Mouse (Mus musculus) heart, embryonic 13.5 days (tissue): Measurements from ENCODE around the gene Isyna1. TPM values are rescaled to one million over a fixed set of nuclear protein-coding genes. Genes with fewer than 3 reads are reported as not detected.

ENCODE experiments used
- ATAC-seq: fragments of 200-750 bp; cut with Nextera tagmentation; 2 replicates; pipeline ENCODE4 v1.8.0; 2017; ENCODE audit warnings: moderate TSS enrichment; ENCODE audit not compliant: insufficient number of reproducible peaks, low FRiP score, low TSS enrichment; ENCODE audit errors: extremely low read depth
- H3K27ac ChIP-seq: fragments of 300-500 bp; sonication (generic); replicated peaks from 2 replicates; pipeline ENCODE4 v1.5.1; 2015; ENCODE audit warnings: moderate library complexity, mild to moderate bottlenecking, inconsistent platforms
- H3K27me3 ChIP-seq: fragments of 300-500 bp; sonication (generic); replicated peaks from 2 replicates; pipeline ENCODE4 v1.6.1; 2015; ENCODE audit warnings: mild to moderate bottlenecking, inconsistent platforms
- H3K36me3 ChIP-seq: fragments of 300-500 bp; sonication (generic); 2 replicates; pipeline ENCODE4 v1.6.1; 2015; ENCODE audit warnings: mild to moderate bottlenecking, inconsistent platforms
- H3K4me1 ChIP-seq: fragments of 300-500 bp; sonication (generic); 2 replicates; pipeline ENCODE4 v1.6.1; 2015; ENCODE audit warnings: inconsistent platforms
- H3K4me2 ChIP-seq: fragments of 300-500 bp; sonication (generic); 2 replicates; pipeline ENCODE4 v1.6.1; 2015; ENCODE audit warnings: inconsistent platforms, mild to moderate bottlenecking, moderate library complexity
- H3K4me3 ChIP-seq: fragments of 300-500 bp; sonication (generic); 2 replicates; pipeline ENCODE4 v1.5.1; 2015; ENCODE audit warnings: moderate library complexity, mild to moderate bottlenecking, inconsistent platforms
- H3K9ac ChIP-seq: fragments of 300-500 bp; sonication (generic); 2 replicates; pipeline ENCODE4 v1.6.1; 2015; ENCODE audit warnings: inconsistent platforms, mild to moderate bottlenecking, moderate library complexity
- H3K9me3 ChIP-seq: fragments of 300-500 bp; sonication (generic); 2 replicates; pipeline ENCODE4 v1.6.1; 2016; ENCODE audit warnings: inconsistent platforms
- WGBS: fragments of 180-500 bp; shearing (Covaris S2); methylation state at CpG from one replicate; pipeline ENCODE4 v1.1.7; 2015; ENCODE audit warnings: mixed read lengths; 5-methylcytosine and 5-hydroxymethylcytosine counted together
- polyA plus RNA-seq: library from polyadenylated mRNA; unstranded; fragments of >200 nt; fragmentation: Nextera tagmentation; extraction: Ambion mirVana; gene quantifications from 2 replicates; pipeline ENCODE4 v1.2.1, GENCODE M21; 2015

The Isyna1 gene
- polyA plus RNA-seq, 1 experiment from 2014 or later = 135 TPM

DNA sequence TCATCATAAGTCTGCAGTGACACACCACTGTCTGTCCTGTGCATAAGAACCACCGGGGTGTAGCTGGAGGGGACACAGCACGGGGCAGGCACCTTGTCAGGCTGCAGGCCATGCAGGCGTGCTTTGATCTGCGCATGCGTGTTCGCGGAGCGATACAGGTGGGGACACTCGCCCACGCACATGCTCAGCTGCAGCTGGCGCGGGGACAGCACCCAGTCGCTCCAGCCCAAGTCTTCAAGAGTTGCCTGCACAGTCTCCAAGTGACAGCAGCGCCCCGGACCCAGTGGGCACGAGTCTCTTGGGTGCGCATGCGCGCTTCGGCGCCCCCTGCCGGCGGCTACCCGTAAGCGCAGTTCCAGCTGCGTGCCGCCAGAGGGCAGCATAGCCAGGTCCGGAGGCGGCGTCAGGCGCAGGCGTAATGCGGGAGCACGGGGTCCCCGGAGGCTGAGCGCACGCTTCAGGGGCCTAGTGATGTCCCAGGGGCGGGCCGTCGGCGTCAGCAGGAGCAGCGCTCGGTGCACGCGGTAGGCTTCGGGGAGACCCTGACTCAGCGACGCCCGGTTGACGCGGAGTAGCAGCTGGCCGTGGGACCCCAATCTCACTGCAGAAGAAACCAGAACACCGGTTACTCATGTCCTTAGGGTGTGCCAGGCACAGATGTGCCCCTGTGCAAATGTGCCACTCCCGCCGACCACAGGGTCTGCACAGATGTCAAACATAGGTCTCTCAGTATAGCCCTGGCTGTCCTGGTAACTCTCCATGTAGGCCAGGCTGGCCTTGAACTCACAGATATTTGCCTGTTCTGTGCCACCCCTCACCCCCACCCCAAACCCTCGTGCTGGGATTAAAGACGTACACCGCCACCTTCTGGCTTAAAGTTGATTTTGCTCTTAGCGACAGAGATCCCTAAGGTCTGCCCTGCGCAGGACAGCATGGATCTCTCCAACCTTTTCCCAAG lies 35.7 kb downstream of the Isyna1 start:
- peak overlapping the region; percentile 79 for H3K9ac ChIP-seq
- 2% methylated on average over 60 of the region's 60 CpGs for WGBS
- peaks cover 49% of the 10 kb centered on the region for H3K4me1 ChIP-seq
- peak; percentile 77 for ATAC-seq
- H3K4me3 ChIP-seq = peak overlapping the region; percentile 55
- H3K4me2 ChIP-seq = peak overlapping the region; percentile 73
- peak overlapping the region; percentile 67 for H3K27ac ChIP-seq
- H3K36me3 ChIP-seq = no peaks in the 10 kb centered on the region
- H3K9me3 ChIP-seq = no peaks in the 10 kb centered on the region
- H3K27me3 ChIP-seq = peaks cover 14% of the 10 kb centered on the region

DNA sequence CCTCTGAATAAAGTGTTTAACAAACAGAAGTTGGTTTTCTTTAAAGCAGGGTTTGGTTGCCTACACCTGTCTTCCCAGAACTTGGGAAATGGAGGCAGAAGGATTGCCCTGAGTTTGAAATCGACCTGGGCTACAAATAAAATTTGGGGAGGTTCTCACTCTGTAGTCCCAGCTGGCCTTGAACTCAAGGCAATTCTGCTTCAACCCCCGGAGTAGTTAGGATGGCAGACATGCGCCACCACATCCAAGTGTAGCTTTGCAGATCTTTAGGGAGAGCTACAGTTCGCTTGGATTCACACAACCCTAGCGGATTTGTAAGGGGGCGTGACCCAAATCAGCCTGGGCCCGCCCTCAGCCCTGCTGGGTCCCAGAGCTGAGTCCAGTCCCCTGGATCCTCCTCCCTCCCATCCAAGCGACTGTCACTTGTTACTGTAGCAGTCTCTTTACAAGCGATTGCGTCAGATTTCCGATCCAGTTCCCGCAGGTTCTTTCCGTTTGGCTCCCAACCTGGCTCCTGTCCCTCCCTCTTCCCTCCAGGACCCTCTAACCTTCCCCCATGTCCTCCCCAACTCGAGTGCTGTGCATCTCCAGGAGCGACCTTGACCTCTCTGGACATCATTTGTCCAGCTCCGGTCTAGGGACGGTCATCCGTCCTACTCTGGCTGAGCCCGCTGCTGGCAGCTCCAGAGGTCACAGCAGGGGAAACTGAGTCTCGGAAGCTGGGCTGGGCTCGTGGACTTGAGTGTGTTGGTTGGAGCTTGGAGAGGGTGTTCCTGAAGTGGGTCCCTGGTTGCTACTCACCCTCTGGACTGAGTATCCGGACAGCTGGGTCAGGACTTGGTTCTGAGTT lies 36.6 kb downstream of the Isyna1 start:
- Histone ChIP-seq H3K9ac (peak overlapping the region; percentile 79), H3K27ac (peak overlapping the region; percentile 67), H3K27me3 (peaks cover 14% of the 10 kb centered on the region), H3K4me1 (peaks cover 54% of the 10 kb centered on the region), H3K36me3 (no peaks in the 10 kb centered on the region), H3K4me2 (peak overlapping the region; percentile 73), H3K4me3 (peak overlapping the region; percentile 55), H3K9me3 (no peaks in the 10 kb centered on the region)
- 13% methylated on average over 22 of the region's 22 CpGs for WGBS
- ATAC-seq = no peak

DNA sequence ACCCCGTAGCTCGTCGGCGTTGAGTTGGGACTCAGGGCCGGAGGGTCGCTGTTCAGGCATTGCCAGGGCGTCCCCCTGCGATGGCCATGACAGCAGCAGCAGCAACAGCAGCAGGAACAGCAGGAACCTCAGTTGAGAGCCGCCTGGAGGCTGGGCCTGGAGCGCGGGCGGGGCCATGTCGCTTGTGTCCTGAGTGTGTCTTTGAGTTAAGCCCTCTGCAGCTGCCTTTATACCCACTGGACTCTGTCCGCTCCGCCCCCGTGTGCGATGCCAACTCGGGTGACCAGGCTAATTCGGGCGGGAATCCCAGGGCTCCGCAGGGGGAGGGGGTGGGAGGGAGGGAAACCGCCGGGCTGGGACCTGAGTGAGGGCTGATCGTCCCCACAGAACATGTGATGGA lies 37.3 kb downstream of the Isyna1 start:
- Histone ChIP-seq H3K4me1 (peaks cover 54% of the 10 kb centered on the region), H3K27me3 (peaks cover 14% of the 10 kb centered on the region), H3K27ac (peak overlapping the region; percentile 67; the same call in 1 of the 2 replicates), H3K36me3 (no peaks in the 10 kb centered on the region), H3K9me3 (no peaks in the 10 kb centered on the region), H3K4me3 (peak overlapping the region; percentile 55), H3K4me2 (peak overlapping the region; percentile 73), H3K9ac (peak overlapping the region; percentile 79)
- WGBS = 20% methylated on average over 17 of the region's 24 CpGs
- ATAC-seq = no peak

DNA sequence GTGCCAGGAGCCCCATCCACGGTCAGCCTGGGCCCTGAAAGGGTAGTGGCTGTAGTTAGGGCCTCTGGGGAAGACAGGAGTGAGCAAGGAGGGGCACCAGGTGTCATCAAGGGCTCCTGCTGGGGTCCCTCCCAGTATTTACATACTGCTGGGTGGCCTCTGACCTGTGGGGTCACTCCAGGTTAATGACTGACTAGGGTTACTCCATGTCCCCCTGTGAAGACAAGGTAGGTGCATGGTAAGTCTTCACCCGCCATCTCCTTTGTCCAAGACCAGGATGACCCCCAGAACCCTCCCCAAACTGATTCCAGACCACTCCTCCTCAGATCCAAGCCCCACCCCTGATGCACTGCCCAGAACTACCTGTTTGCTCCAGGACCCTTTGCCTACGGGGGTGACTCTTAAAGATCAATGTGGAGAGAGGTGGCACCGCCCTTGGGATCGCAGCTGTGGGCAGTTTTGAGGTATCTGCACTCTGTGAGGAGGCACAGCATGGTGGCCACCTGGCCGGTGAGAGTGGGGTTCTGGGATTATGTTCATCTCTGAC lies 38.2 kb downstream of the Isyna1 start, which contains the start of gene Gdf15:
Gene Gdf15, minus strand, starts transcription at position 111 of the 547 bp plus-strand sequence.
- 82% methylated on average over 6 of the region's 6 CpGs for WGBS
- Histone ChIP-seq H3K9ac (peak within 1 kb of the TSS; percentile 79), H3K4me3 (peak within 1 kb of the TSS; percentile 55), H3K9me3 (no peaks in the 10 kb centered on the region), H3K4me2 (peak within 1 kb of the TSS; percentile 73), H3K36me3 (no peaks in the 10 kb centered on the region), H3K4me1 (peaks cover 60% of the 10 kb centered on the region), H3K27ac (peak within 1 kb of the TSS; percentile 67; the same call in 1 of the 2 replicates), H3K27me3 (peaks cover 14% of the 10 kb centered on the region)
- no peak for ATAC-seq

DNA sequence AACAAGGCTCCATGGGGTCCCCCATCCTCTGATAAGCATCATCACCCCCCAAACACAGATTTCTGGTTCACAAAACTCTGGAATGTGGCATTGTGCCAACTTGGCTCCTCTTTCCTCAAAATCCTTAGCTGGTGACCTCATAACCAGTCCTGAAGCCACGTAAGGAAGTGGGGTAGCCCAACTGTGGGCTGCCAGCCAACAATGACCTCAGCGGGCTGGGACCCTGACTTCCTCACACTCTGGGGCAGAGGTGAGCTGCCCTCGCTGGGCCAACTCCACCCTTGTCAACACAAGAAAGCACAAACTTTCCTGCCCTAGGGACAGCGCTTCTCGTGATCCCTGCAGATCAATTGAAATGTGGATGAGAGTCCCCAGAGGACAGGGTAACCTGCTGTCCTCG lies 39.9 kb downstream of the Isyna1 start:
- Histone ChIP-seq H3K27ac (peak overlapping the region; percentile 67), H3K9me3 (no peaks in the 10 kb centered on the region), H3K4me2 (0 out of 2 replicates have a peak overlapping the region, but pooled peaks have one; percentile 3), H3K4me1 (peaks cover 69% of the 10 kb centered on the region), H3K36me3 (no peaks in the 10 kb centered on the region), H3K4me3 (no peak overlapping the region), H3K9ac (0 out of 2 replicates have a peak overlapping the region, but pooled peaks have one; percentile 45), H3K27me3 (peaks cover 14% of the 10 kb centered on the region)
- 25% methylated on average over 6 of the region's 6 CpGs for WGBS
- ATAC-seq = no peak

DNA sequence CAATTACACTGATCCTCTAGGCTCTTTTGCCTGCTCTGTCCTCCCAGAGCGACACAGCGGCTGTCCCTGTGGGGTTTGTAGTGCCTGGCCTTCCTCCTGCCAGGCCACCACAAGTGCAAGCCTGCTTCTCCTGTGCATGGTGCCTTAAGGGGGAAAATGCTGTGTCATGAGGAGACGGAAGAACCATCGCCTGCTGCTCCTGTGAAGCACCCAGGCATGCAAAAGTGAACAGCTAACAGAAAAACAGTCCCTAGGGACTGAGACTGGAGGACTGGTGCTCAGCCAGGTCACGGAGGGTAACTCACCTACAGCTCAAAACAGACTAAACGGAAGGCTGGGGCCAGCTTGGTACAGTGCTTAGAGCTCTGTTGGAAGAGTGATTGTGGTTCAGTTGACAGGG lies 41.4 kb downstream of the Isyna1 start:
- Histone ChIP-seq H3K4me3 (no peak overlapping the region), H3K27ac (no peak overlapping the region), H3K9ac (peak overlapping the region; percentile 59; the same call in 1 of the 2 replicates), H3K4me2 (no peak overlapping the region), H3K27me3 (peaks cover 14% of the 10 kb centered on the region), H3K9me3 (no peaks in the 10 kb centered on the region), H3K4me1 (peaks cover 62% of the 10 kb centered on the region), H3K36me3 (no peaks in the 10 kb centered on the region)
- ATAC-seq = no peak
- WGBS = 73% methylated on average over 6 of the region's 6 CpGs

DNA sequence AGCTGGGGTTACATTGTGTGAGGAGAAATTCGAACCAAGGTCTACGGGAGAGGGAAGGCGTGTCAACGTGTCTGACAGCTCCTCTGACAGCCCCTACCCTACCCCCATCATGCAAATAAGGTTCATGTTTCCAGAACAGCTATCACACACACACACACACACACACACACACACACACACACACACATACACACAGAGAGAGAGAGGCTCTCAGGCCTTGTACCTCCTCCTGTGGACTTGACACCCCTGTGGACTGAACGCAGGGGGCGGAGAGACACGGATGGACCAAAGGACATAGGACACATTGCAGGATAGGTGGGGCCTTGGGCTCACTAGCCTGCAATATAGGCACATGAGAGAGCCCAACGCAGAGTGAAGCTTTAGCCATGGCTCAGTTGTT lies 42.7 kb downstream of the Isyna1 start:
- Histone ChIP-seq H3K4me3 (no peak overlapping the region), H3K9ac (0 out of 2 replicates have a peak overlapping the region, but pooled peaks have one; percentile 19), H3K36me3 (no peaks in the 10 kb centered on the region), H3K9me3 (no peaks in the 10 kb centered on the region), H3K4me2 (no peak overlapping the region), H3K4me1 (peaks cover 49% of the 10 kb centered on the region), H3K27me3 (0 out of 2 replicates have a peak, but pooled peaks cover 5% of the 10 kb centered on the region), H3K27ac (no peak overlapping the region)
- ATAC-seq = no peak
- 66% methylated on average over 8 of the region's 8 CpGs for WGBS

DNA sequence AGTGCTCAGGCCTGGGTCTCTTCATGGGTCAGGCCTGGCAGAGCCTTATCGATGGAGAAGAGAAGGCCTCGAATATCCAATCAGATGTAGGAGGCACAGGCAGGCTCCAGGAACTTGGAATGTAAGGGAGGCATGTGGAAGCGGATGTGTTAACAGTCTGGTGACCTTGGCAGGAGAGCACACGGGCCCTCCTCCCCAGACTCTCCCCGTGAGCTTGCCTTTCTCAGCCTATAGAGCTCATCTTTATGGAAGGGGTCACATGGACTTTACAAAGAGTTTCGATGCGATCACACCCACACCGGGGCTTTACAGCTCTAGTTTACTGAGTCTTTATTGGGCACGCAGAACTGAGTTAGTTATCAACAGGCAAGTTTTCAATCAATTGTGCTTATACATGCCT lies 44.6 kb downstream of the Isyna1 start:
- peak overlapping the region; percentile 54 for H3K27ac ChIP-seq
- H3K9me3 ChIP-seq = no peaks in the 10 kb centered on the region

DNA sequence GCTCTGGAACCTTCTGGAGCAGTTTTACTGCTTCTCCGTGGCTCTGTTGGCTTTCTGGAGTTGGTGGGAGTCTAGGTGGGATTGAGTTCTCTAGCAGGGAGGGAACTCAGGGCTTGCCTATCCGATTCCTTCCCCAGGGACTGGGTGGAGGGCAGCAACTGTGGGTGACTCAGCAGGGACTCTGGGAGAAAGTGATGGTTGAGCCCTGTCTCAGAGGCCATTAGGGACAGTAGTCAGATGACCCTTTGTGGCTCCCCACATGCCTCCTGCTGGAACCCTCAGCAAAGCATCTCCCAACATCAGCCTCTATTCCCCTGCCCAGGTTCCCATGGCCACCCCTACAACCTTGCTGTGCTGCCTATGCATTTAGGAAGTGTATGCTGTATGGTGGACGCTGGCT lies 48.8 kb downstream of the Isyna1 start:
- Histone ChIP-seq H3K36me3 (no peaks in the 10 kb centered on the region), H3K9me3 (no peaks in the 10 kb centered on the region), H3K4me3 (no peak overlapping the region), H3K4me2 (no peak overlapping the region), H3K27me3 (no peaks in the 10 kb centered on the region), H3K9ac (no peak overlapping the region), H3K27ac (no peak overlapping the region), H3K4me1 (peaks cover 40% of the 10 kb centered on the region)
- ATAC-seq = no peak
- WGBS = 62% methylated on average over 3 of the region's 3 CpGs

More for the DNA sequence above, 44.6 kb downstream of the Isyna1 start:
- ATAC-seq = no peak
- H3K4me2 ChIP-seq = no peak overlapping the region
- no peak overlapping the region for H3K9ac ChIP-seq
- H3K4me1 ChIP-seq = peaks cover 38% of the 10 kb centered on the region
- no peaks in the 10 kb centered on the region for H3K27me3 ChIP-seq
- H3K4me3 ChIP-seq = no peak overlapping the region
- no peaks in the 10 kb centered on the region for H3K36me3 ChIP-seq
- 48% methylated on average over 9 of the region's 9 CpGs for whole genome bisulfite sequencing

DNA sequence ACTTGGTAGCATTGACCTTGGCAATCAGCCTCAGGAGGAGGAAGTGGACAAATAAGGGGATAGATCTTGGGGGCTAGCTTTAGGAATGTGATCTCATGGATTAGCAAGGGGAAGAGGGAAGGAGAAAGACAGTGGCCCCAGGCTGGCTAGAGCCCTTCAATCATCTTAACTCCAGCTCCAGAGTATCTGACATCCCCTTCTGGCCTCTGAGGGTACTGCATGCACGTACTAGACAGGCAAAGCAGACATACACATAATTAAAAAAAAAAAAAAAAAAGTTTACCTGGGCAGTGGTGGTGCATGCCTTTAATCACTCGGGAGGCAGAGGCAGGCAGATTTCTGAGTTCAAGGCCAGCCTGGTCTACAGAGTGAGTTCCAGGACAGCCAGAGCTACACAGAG lies 49.9 kb downstream of the Isyna1 start:
- Histone ChIP-seq H3K9ac (no peak overlapping the region), H3K9me3 (no peaks in the 10 kb centered on the region), H3K4me1 (peaks cover 42% of the 10 kb centered on the region), H3K4me2 (no peak overlapping the region), H3K36me3 (peaks cover 8% of the 10 kb centered on the region; the same call in 1 of the 2 replicates), H3K4me3 (no peak overlapping the region), H3K27ac (no peak overlapping the region), H3K27me3 (no peaks in the 10 kb centered on the region)
- 77% methylated on average over 2 of the region's 2 CpGs for WGBS
- no peak for ATAC-seq
